Mouse (Mus musculus) T-helper 2 cell (primary cell): ENCODE measurements at regions not wholly inside any gene's neighbourhood (a gene's known extent, or its start where the extent isn't known, plus 50 kb on each side); places are given as distances from the start of the nearest gene placed in this dataset.

ENCODE experiments used
- in situ Hi-C: fragments of 300-600 bp; cut with MboI, MseI; formaldehyde crosslinking; loops from one replicate; pipeline ENCODE4 v1.15.1; 2025; ENCODE audit warnings: high pct_unique_total_duplicates

GRCm38 (mm10) chr1:44388091-44388490 is 163.2 kb upstream of the Gulp1 start:
- in situ Hi-C loops, result no loop called here

DNA sequence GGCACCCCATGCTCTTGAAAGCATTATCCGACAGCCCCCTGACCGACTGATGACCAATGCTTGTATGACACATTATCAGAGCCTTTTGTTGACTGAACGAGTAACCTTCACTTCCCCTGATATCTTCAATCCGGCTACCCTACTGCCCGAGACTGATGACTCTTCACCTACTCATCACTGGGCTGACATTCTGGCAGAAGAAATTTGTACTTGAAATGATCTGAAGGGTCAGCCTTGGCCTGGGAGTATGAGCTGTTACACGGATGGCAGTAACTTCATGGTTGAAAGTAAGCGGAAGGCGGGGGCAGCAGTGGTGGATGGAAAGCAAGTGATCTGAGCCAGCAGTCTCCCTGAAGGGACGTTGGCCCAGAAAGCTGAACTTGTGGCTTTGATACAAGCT is 159.2 kb upstream of the Gulp1 start:
- in situ Hi-C loops, result no loop called here

DNA sequence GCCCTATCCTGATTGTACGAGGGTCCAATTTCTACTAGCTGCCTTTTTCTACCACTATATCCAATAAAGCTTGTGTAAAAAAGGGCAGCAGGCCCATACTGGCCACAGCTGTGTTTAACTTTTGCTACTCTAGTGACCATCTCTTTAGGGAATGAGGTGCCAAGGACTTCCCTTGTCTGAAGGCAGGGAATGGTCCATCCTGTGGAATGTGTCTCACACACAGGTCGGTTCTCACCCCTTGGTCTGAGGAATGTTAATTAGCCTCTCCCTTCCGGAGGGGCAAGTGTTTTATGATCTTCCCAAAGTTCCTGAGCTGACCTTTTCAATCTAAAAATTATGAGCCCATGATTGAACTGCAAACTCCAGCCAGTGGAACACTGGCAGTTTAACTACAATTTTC is 155.8 kb upstream of the Gulp1 start:
- in situ Hi-C loops, result no loop called here

DNA sequence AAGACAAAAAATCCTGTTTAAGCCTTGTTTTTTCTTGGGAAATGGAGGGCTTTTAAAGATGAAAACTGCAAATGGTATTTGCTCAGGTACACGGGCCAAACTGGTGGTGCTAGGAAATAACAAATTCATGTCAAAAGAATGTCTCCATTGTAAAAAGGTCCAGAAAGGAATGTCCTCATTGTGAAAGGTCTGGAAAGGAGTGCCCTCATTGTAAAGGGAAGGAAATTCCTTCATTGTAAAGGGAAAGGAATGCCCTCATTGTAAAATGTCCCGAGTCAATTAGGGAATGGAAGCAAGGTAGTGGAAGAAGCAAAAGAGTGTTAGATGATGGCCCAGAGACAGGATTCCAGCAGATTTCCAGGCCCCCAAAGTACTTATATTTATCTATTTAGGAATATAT is 153.2 kb upstream of the Gulp1 start:
- in situ Hi-C loops, result no loop called here

DNA sequence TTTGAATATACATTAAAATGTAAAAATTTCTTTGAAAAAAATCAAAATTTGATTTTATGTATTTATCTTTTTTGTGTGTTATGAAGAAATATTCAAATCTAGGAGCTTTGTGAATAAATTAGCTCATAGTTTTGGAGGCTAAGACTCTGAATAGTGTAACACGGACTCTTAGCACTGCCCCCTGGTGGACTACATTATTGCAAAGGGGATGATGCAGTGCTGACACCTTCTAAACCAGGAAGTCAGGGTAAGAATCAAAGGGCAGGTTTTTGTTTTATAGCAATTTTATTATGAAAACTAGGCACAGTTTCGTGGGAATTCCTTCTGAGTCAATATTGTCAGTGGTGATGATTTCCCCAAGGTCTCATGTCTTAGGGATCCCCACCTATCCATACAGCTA is 113.5 kb upstream of the Gulp1 start:
- in situ Hi-C loops, result loop anchor here (10.0 kb wide), 1 partner anchor 647 kb away; no protein-coding TSS in a partner anchor
